Mouse (Mus musculus) embryonic facial prominence, embryonic 13.5 days (tissue): ENCODE data around the gene Flot1. TPM values are rescaled to one million over a fixed set of nuclear protein-coding genes. Genes with fewer than 3 reads are reported as not detected.

ENCODE experiments used
- ATAC-seq: fragments of 200-750 bp; cut with Nextera tagmentation; 2 replicates; pipeline ENCODE4 v1.8.0; 2017; ENCODE audit warnings: low read depth; ENCODE audit not compliant: insufficient number of reproducible peaks, insufficient read depth, low FRiP score, low TSS enrichment
- H3K27ac ChIP-seq: fragments of 300-500 bp; sonication (generic); 2 replicates; pipeline ENCODE4 v1.5.1; 2015; ENCODE audit warnings: moderate library complexity, mild to moderate bottlenecking, inconsistent platforms
- H3K27me3 ChIP-seq: fragments of 300-500 bp; sonication (generic); 2 replicates; pipeline ENCODE4 v1.6.1; 2015; ENCODE audit warnings: mild to moderate bottlenecking, inconsistent platforms
- H3K36me3 ChIP-seq: fragments of 300-500 bp; sonication (generic); 2 replicates; pipeline ENCODE4 v1.6.1; 2015; ENCODE audit warnings: mild to moderate bottlenecking, inconsistent platforms
- H3K4me1 ChIP-seq: fragments of 300-500 bp; sonication (generic); 2 replicates; pipeline ENCODE4 v1.6.1; 2015; ENCODE audit warnings: inconsistent platforms
- H3K4me2 ChIP-seq: fragments of 300-500 bp; sonication (generic); 2 replicates; pipeline ENCODE4 v1.6.1; 2015; ENCODE audit warnings: moderate library complexity, mild to moderate bottlenecking, inconsistent platforms
- H3K4me3 ChIP-seq: fragments of 300-500 bp; sonication (generic); 2 replicates; pipeline ENCODE4 v1.5.1; 2015; ENCODE audit warnings: mild to moderate bottlenecking, inconsistent platforms
- H3K9ac ChIP-seq: fragments of 300-500 bp; sonication (generic); 2 replicates; pipeline ENCODE4 v1.6.1; 2015; ENCODE audit warnings: mild to moderate bottlenecking, inconsistent platforms
- H3K9me3 ChIP-seq: fragments of 300-500 bp; sonication (generic); 2 replicates; pipeline ENCODE4 v1.6.1; 2016; ENCODE audit warnings: inconsistent platforms
- WGBS: fragments of 180-500 bp; shearing (Covaris S2); methylation state at CpG from one replicate; pipeline ENCODE4 v1.1.7; 2015; ENCODE audit warnings: mixed read lengths; 5-methylcytosine and 5-hydroxymethylcytosine counted together
- polyA plus RNA-seq: library from polyadenylated mRNA; unstranded; fragments of >200 nt; fragmentation: Nextera tagmentation; extraction: Ambion mirVana; gene quantifications from 2 replicates; pipeline ENCODE4 v1.2.1, GENCODE M21; 2015

Flot1 gene
- polyA plus RNA-seq, 1 experiment from 2014 or later = 61.0 TPM

DNA sequence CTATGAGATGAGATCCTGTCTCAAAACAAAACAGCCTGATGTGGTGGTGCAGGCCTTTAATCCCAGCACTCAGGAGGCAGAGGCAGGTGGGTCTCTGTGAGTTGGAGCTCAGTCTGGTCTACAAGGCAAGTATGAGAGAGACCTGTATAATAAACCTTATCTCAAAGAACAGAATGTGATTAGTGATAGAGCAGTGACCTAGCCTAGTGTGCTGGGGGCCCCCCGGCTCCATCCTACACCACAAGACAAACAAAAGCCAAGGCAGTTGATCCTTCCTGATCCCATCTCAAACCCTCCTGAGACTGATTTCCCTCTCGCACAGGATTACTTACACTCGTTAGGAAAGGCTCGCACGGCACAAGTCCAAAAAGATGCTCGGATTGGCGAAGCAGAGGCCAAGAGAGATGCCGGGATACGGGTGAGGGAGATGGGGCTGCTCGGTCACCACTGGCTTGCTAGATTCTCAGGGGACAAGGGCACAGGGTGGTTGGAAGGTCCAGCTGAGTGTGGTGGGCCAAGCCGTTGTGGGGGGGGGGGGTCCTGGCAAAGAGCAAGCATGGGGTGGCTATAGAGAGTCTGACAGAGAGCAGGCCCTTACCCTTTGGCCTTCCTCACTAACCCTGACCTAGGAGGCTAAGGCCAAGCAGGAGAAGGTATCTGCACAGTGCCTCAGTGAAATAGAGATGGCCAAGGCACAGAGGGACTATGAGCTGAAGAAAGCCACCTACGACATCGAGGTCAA is 2.2 kb downstream of the Flot1 start:
- no peak for ATAC-seq
- Histone ChIP-seq H3K4me3 (no peak overlapping the region), H3K36me3 (peaks cover 53% of the 10 kb centered on the region), H3K4me1 (peaks cover 27% of the 10 kb centered on the region), H3K27ac (no peak overlapping the region), H3K4me2 (no peak overlapping the region), H3K27me3 (no peaks in the 10 kb centered on the region), H3K9me3 (no peaks in the 10 kb centered on the region), H3K9ac (no peak overlapping the region)
- WGBS = 92% methylated on average over 13 of the region's 13 CpGs

DNA sequence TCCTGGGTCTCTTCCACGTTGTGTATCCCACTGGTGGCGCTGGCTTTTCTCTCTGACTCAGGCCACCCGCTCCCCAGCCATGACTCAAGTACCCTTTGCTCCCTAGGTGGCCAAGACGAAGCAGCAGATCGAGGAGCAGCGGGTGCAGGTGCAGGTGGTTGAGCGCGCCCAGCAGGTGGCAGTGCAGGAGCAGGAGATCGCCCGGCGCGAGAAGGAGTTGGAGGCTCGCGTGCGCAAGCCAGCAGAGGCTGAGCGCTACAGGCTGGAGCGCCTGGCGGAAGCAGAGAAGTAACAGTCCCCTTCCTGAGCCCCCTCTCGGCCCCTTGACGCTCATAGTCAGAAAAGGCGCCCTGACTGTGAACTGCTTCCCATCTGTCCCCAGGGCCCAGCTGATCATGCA is 6.7 kb downstream of the Flot1 start:
- Histone ChIP-seq H3K4me1 (peaks cover 18% of the 10 kb centered on the region), H3K9ac (0 out of 2 replicates have a peak overlapping the region, but pooled peaks have one; percentile 54), H3K27ac (peak overlapping the region; percentile 60; the same call in 1 of the 2 replicates), H3K27me3 (no peaks in the 10 kb centered on the region), H3K4me3 (0 out of 2 replicates have a peak overlapping the region, but pooled peaks have one; percentile 7), H3K9me3 (no peaks in the 10 kb centered on the region), H3K36me3 (peaks cover 90% of the 10 kb centered on the region), H3K4me2 (peak overlapping the region; percentile 42)
- peak; percentile 33; the same call in 1 of the 2 replicates for ATAC-seq
- WGBS = 3% methylated on average over 21 of the region's 21 CpGs

DNA sequence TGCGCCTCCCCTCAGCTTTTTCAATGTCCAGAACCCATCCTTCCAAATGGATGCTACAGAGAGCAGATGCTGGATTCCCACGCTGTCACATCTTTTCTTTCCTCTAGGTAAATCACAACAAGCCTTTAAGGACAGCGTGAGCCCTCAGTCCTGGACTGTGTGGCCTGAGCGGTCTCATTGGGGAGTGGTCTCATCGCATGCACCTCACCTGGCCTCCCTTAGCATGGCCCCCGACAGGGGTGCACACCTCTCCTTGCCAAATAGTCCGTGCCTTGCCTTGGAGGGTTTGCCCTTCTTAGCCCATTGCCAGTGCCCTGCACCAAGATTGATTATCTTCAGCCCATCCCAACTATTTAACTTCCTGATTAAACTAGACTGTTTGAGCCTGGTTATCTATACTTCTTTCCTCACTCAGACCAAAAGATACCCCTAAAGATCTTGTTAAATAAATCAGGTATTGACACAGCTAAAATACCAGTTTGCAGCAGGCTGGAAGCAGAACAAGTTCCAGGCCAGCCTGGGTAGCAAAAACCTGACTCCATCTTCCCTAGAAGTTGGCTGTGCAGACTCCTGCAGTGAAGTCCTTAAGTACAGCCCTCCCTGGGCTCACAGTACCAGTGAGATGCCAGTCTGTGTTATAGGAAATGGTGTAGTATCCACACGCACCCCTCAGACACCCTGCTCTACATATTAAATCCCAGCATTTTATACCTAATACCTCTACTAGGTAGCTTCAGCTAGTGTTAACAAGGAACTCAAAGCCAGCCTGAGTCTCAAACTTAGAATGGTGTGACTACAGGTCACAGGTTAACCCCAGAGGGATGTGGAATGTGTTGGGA is 9.6 kb downstream of the Flot1 start:
- Histone ChIP-seq H3K4me2 (no peak overlapping the region), H3K27me3 (no peaks in the 10 kb centered on the region), H3K9me3 (no peaks in the 10 kb centered on the region), H3K9ac (no peak overlapping the region), H3K27ac (no peak overlapping the region), H3K4me3 (no peak overlapping the region), H3K36me3 (peaks cover 83% of the 10 kb centered on the region), H3K4me1 (peaks cover 35% of the 10 kb centered on the region)
- 63% methylated on average over 8 of the region's 8 CpGs for WGBS
- no peak for ATAC-seq

DNA sequence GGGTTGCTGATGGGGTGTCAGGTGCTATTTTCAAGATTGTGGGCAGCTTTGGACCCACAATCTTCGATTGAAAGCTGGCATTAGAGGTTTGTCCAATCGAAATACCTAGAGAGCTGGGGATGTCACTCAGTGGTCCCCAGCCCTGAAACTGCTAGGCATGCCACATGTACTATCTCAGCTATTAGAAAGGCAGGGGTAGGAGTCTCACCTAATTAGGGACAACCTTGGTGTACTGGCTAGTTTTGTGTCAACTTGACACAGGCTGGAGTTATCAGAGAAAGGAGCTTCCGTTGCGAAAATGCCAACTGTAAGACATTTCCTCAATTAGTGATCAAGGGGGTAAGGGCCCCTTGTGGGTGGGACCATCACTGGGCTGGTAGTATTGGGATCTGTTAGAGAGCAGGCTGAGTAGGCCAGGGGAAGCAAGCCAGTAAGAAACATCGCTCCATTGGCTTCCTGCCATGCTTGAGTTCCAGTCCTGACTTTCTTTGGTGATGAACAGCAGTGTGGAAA is 10.3 kb downstream of the Flot1 start:
- Histone ChIP-seq H3K9me3 (no peaks in the 10 kb centered on the region), H3K4me1 (peaks cover 35% of the 10 kb centered on the region), H3K36me3 (peaks cover 77% of the 10 kb centered on the region), H3K9ac (no peak overlapping the region), H3K4me3 (no peak overlapping the region), H3K27ac (no peak overlapping the region), H3K4me2 (no peak overlapping the region; the same call in 1 of the 2 replicates), H3K27me3 (no peaks in the 10 kb centered on the region)
- no peak for ATAC-seq
- WGBS = 23% methylated on average over 5 of the region's 5 CpGs

DNA sequence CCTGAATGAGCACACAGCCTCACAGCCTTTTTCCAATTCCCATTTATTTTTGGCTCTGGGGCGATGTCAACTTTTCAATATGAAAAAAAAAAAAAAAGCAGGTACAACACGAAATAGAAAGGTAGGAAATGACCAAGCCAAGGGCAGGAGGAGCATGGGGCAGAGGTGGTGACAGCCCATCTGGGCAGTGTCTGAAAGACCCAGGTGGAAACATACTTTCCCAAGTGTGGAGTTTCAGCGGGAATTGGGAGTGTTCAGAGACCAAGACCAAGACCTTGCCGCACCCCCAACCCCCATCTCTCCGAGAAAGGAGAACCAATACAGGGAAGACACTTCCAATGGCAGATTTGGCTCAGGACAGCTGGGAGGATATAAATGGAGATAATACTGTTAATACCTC is 10.9 kb downstream of the Flot1 start:
- Histone ChIP-seq H3K27me3 (no peaks in the 10 kb centered on the region), H3K9me3 (no peaks in the 10 kb centered on the region), H3K4me3 (peak overlapping the region; percentile 86; the same call in 1 of the 2 replicates), H3K4me2 (peak overlapping the region; percentile 90), H3K36me3 (peaks cover 73% of the 10 kb centered on the region), H3K9ac (no peak overlapping the region), H3K4me1 (peaks cover 35% of the 10 kb centered on the region), H3K27ac (no peak overlapping the region)
- no peak for ATAC-seq
- WGBS = 62% methylated on average over 5 of the region's 5 CpGs

DNA sequence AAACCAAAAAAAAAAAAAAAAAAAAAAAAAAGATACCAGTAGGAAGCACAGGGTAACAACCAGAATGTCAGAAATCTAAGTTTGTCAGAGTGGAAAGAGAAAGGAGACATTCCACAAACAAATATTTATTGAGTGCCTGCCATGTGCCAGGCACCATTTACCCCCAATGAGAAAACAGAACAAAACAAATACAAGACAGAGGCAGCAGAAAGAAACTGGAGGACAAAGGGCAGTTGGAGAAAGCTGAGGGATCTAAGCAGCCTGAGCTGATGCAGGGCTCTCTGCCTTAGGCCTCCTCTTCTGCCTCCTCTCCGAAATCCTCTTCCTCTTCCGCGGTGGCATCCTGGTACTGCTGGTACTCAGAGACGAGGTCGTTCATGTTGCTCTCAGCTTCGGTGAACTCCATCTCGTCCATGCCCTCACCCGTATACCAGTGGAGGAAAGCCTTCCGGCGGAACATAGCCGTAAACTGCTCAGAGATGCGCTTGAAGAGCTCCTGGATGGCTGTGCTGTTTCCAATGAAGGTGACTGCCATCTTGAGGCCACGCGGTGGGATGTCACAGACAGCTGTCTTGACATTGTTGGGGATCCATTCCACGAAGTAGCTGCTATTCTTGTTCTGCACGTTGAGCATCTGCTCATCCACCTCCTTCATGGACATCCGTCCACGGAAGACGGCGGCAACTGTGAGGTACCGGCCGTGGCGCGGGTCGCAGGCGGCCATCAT is 11.8 kb downstream of the Flot1 start:
- ATAC-seq = no peak
- H3K27ac ChIP-seq = peak overlapping the region; percentile 45; the same call in 1 of the 2 replicates
- peak overlapping the region; percentile 99 for H3K9ac ChIP-seq
- 73% methylated on average over 26 of the region's 26 CpGs for WGBS
- peak overlapping the region; percentile 90 for H3K4me2 ChIP-seq
- peak overlapping the region; percentile 86 for H3K4me3 ChIP-seq
- H3K36me3 ChIP-seq = peaks cover 65% of the 10 kb centered on the region
- no peaks in the 10 kb centered on the region for H3K27me3 ChIP-seq
- H3K9me3 ChIP-seq = no peaks in the 10 kb centered on the region
- H3K4me1 ChIP-seq = peaks cover 41% of the 10 kb centered on the region

DNA sequence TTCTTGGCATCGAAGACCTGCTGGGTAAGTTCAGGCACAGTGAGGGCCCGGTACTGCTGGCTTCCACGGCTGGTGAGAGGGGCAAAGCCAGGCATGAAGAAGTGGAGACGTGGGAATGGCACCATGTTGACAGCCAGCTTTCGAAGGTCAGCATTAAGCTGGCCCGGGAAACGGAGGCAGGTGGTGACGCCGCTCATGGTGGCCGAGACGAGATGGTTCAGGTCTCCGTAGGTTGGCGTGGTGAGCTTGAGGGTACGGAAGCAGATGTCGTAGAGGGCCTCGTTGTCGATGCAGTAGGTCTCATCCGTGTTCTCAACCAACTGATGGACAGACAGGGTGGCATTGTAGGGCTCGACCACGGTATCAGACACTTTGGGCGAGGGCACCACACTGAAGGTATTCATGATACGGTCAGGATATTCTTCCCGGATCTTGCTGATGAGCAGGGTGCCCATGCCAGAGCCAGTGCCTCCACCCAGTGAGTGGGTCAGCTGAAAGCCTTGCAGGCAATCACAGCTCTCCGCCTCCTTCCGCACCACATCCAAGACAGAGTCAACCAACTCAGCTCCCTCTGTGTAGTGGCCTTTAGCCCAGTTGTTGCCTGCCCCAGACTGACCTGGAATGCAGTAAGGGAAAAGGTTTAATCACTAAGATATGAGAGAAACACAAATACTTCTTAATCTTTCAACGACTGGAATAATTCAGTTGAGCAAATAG is 12.6 kb downstream of the Flot1 start:
- WGBS = 74% methylated on average over 26 of the region's 26 CpGs
- peak overlapping the region; percentile 86 for H3K4me3 ChIP-seq
- H3K9me3 ChIP-seq = no peaks in the 10 kb centered on the region
- H3K27ac ChIP-seq = peak overlapping the region; percentile 45; the same call in 1 of the 2 replicates
- peak overlapping the region; percentile 99 for H3K9ac ChIP-seq
- no peaks in the 10 kb centered on the region for H3K27me3 ChIP-seq
- no peak for ATAC-seq
- H3K4me2 ChIP-seq = peak overlapping the region; percentile 90
- H3K4me1 ChIP-seq = peaks cover 34% of the 10 kb centered on the region
- peaks cover 61% of the 10 kb centered on the region for H3K36me3 ChIP-seq

DNA sequence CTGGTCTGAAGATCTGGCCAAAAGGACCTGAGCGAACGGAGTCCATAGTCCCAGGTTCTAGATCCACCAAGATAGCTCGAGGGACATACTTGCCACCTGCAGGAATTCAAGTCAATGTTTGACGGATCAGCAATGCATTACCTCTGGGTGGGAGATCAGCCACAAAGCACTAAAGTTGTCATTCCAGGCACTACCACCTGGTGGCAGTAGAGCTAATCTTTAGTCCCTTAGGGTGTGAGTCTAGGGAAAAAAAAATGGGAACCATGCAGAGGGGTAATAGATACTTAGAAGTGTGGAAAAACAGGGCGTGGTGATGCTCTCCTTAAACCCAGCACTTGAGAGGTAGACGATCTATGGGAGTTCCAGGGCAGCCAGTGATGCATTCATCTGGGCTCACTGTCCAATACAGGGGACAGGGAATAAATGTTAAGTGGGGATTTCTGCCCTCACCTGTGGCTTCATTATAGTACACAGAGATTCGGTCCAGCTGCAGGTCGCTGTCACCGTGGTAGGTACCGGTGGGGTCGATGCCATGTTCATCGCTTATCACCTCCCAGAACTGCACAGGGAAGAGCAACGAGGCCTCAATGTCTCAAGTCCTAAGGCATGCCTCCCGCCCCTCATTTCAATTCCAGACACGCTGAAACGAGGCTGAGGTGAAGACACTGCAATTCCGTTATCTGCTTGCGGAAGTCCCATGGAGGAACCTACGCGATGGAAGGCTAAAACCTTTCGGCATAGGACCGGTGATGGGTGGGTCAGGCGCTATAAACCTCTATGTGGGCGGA is 13.3 kb downstream of the Flot1 start:
- WGBS = 6% methylated on average over 24 of the region's 24 CpGs
- no peak for ATAC-seq
- H3K9me3 ChIP-seq = no peaks in the 10 kb centered on the region
- peak overlapping the region; percentile 99 for H3K9ac ChIP-seq
- H3K4me1 ChIP-seq = peaks cover 34% of the 10 kb centered on the region
- no peaks in the 10 kb centered on the region for H3K27me3 ChIP-seq
- peak overlapping the region; percentile 86 for H3K4me3 ChIP-seq
- H3K27ac ChIP-seq = peak overlapping the region; percentile 98
- peaks cover 54% of the 10 kb centered on the region for H3K36me3 ChIP-seq
- peak overlapping the region; percentile 90 for H3K4me2 ChIP-seq

DNA sequence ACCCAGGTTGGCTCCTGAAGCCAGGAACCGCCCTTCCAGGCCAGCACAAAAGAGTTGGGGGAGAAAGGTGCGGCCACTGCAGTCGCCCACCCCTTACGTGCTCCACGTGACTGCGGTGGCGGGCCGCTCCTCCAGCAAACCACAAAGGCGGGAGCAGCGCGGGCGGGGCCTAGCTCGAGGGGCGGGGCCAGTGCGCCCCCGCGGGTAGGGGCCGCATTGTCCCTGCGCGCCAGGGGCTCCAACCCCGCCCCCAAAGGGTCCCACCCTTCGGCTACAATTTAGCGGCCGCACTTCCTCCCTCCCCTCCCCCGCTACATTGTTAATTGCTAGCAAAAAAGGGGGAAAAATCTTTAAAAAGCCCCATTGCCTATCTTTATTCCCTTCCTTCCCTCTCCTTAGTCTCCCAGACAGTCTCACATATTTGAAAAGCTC is 14.0 kb downstream of the Flot1 start:
- peak overlapping the region; percentile 98 for H3K27ac ChIP-seq
- peak; percentile 13; the same call in 1 of the 2 replicates for ATAC-seq
- under 1% methylated on average over 21 of the region's 25 CpGs for WGBS
- H3K9ac ChIP-seq = peak overlapping the region; percentile 99
- no peaks in the 10 kb centered on the region for H3K27me3 ChIP-seq
- peak overlapping the region; percentile 86 for H3K4me3 ChIP-seq
- H3K9me3 ChIP-seq = no peaks in the 10 kb centered on the region
- peaks cover 36% of the 10 kb centered on the region for H3K4me1 ChIP-seq
- peaks cover 49% of the 10 kb centered on the region for H3K36me3 ChIP-seq
- peak overlapping the region; percentile 90 for H3K4me2 ChIP-seq

DNA sequence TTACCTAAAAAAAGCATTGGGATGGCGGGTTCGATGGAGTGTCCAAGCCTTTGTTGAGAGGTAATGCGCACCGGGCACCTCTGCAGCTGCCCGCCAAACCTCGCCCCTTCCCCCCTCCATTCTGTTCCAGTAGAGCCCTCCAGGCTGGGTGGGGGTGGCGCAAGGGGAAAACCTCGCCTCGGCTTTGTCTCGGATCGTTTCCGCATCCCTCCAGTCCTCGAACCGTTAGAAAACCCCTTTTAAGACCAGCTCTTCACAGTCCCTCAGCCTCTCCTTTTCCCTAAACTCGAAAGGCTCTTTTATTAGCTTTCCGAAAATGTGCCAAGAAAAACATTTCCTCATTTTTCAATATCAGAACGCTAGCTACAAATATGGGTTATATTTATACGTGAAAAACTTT is 14.5 kb downstream of the Flot1 start:
- H3K9ac ChIP-seq = peak overlapping the region; percentile 99
- H3K36me3 ChIP-seq = peaks cover 44% of the 10 kb centered on the region

More for the DNA sequence above, 14.5 kb downstream of the Flot1 start:
- Histone ChIP-seq H3K27me3 (no peaks in the 10 kb centered on the region), H3K4me2 (peak overlapping the region; percentile 90), H3K9me3 (no peaks in the 10 kb centered on the region), H3K27ac (peak overlapping the region; percentile 98), H3K4me3 (peak overlapping the region; percentile 86), H3K4me1 (peaks cover 39% of the 10 kb centered on the region)
- no peak for ATAC-seq
- under 1% methylated on average over 18 of the region's 18 CpGs for WGBS
